Mouse (Mus musculus) olfactory bulb, adult 2 months (tissue): ENCODE measurements around the gene Tfcp2.

Experiments
- CTCF ChIP-seq: fragments of 200-500 bp; IDR thresholded peaks from 2 replicates; pipeline ENCODE4 v1.5.1; 2012; ENCODE audit warnings: low read depth, mild to moderate bottlenecking, low read length, moderate library complexity; ENCODE audit not compliant: insufficient read depth
- POLR2A ChIP-seq: fragments of 200-500 bp; IDR thresholded peaks from 2 replicates; pipeline ENCODE4 v1.6.1; 2012; ENCODE audit warnings: mild to moderate bottlenecking, low read depth, low read length, moderate library complexity; ENCODE audit not compliant: insufficient read depth

GRCm38 (mm10) chr15:100541426-100541825 is 10.4 kb downstream of the Tfcp2 start:
- TF ChIP-seq CTCF (no peak), POLR2A (no peak)
